ENCODE assay signal across 8 mouse cellular contexts in genomic region chr5:4263560-4264160, GRCm38 (mm10).
DNase-seq lines count a peak whose midpoint lies in the region; ATAC-seq and TF ChIP-seq lines count a peak whose summit lies in the region.

No protein-coding gene starts in this region.

- H3K4me3 ChIP-seq in lung, embryonic 14.5 days (ENCODE audit: low read depth, low read length) = no peak overlapping the region
- no peak overlapping the region for H3K4me3 ChIP-seq in forebrain, embryonic 15.5 days
- H3K4me3 ChIP-seq in midbrain, embryonic 16.5 days (ENCODE audit: low read depth, low read length) = no peak overlapping the region

- peak; percentile 59 for TF ChIP-seq CTCF in lung, embryonic 14.5 days (IDR thresholded peaks at IDR 0.05; ENCODE audit: low read depth)

- H3K4me2 ChIP-seq in lung, embryonic 14.5 days = no peak overlapping the region
- H3K4me2 ChIP-seq in forebrain, embryonic 15.5 days (replicated peaks) = no peak overlapping the region
- no peak overlapping the region for H3K4me2 ChIP-seq in midbrain, embryonic 16.5 days (ENCODE audit: low read length)

- no peaks in the 10 kb centered on the region for H3K27me3 ChIP-seq in lung, embryonic 14.5 days (ENCODE audit: insufficient read depth, low read length)
- no peaks in the 10 kb centered on the region for H3K27me3 ChIP-seq in forebrain, embryonic 15.5 days
- no peaks in the 10 kb centered on the region for H3K27me3 ChIP-seq in midbrain, embryonic 16.5 days (ENCODE audit: control insufficient read depth, insufficient read depth, low read depth, low read length)

- intact Hi-C loops in gastrocnemius, postnatal 14 days (cut with DNase I; ENCODE audit: low total_unique reads) = loop anchor here (5.0 kb wide), 1 partner anchor 649 kb away; no protein-coding TSS in a partner anchor

- ATAC-seq in lung, embryonic 14.5 days (ENCODE audit: insufficient read depth) = no peak
- peak; percentile 63 for ATAC-seq in forebrain, embryonic 15.5 days (replicated peaks)
- peak; percentile 92 for ATAC-seq in midbrain, embryonic 16.5 days

- H3K9ac ChIP-seq in lung, embryonic 14.5 days = no peak overlapping the region
- no peak overlapping the region for H3K9ac ChIP-seq in forebrain, embryonic 15.5 days (replicated peaks)
- peak overlapping the region; percentile 1; the same call in 1 of the 2 replicates for H3K9ac ChIP-seq in midbrain, embryonic 16.5 days (ENCODE audit: low read depth, low read length)

- H3K36me3 ChIP-seq in lung, embryonic 14.5 days (ENCODE audit: insufficient read depth) = no peaks in the 10 kb centered on the region
- H3K36me3 ChIP-seq in forebrain, embryonic 15.5 days = no peaks in the 10 kb centered on the region
- H3K36me3 ChIP-seq in midbrain, embryonic 16.5 days (ENCODE audit: control insufficient read depth, insufficient read depth, low read length) = no peaks in the 10 kb centered on the region

- no peaks in the 10 kb centered on the region for H3K9me3 ChIP-seq in lung, embryonic 14.5 days (ENCODE audit: low read depth, low read length)
- H3K9me3 ChIP-seq in forebrain, embryonic 15.5 days = no peaks in the 10 kb centered on the region
- no peaks in the 10 kb centered on the region for H3K9me3 ChIP-seq in midbrain, embryonic 16.5 days (replicated peaks; ENCODE audit: control insufficient read depth, low read length, poor library complexity, severe bottlenecking)

- DNase-seq in adrenal gland, adult 2 months = peak; percentile 6
- DNase-seq in adrenal gland, postnatal 10 days = no peak
- DNase-seq in lung, embryonic 14.5 days = peak; percentile 52
- no peak for DNase-seq in lung, postnatal 14 days
- no peak for DNase-seq in spleen, postnatal 4 days (ENCODE audit: low spot score in 2 of 2)
- DNase-seq in gastrocnemius, postnatal 14 days = no peak

- 60% methylated on average over 5 of the region's 5 CpGs for WGBS in lung, embryonic 14.5 days
- WGBS in forebrain, embryonic 15.5 days = 69% methylated on average over 5 of the region's 5 CpGs
- 52% methylated on average over 5 of the region's 5 CpGs for WGBS in midbrain, embryonic 16.5 days

- no peak overlapping the region for H3K27ac ChIP-seq in lung, embryonic 14.5 days (ENCODE audit: low read depth)
- H3K27ac ChIP-seq in forebrain, embryonic 15.5 days (replicated peaks) = no peak overlapping the region
- H3K27ac ChIP-seq in midbrain, embryonic 16.5 days (ENCODE audit: low read length) = peak overlapping the region; percentile 73

- H3K4me1 ChIP-seq in lung, embryonic 14.5 days (ENCODE audit: insufficient read depth) = no peaks in the 10 kb centered on the region
- no peaks in the 10 kb centered on the region for H3K4me1 ChIP-seq in forebrain, embryonic 15.5 days
- no peaks in the 10 kb centered on the region; the same call in 1 of the 2 replicates for H3K4me1 ChIP-seq in midbrain, embryonic 16.5 days (ENCODE audit: control insufficient read depth, insufficient read depth, low read length)

Comparison
In these comparisons a context has a peak if more than half of its experiments do, and no peak if none do; other contexts are left out.
1. DNase-seq: peak in adrenal gland, adult 2 months (single experiment) and lung, embryonic 14.5 days (single experiment); none in adrenal gland, postnatal 10 days (single experiment), lung, postnatal 14 days (single experiment), spleen, postnatal 4 days (0 of 2) and gastrocnemius, postnatal 14 days (single experiment).